Mouse (Mus musculus) megakaryocyte, adult 5-6 weeks (primary cell): ENCODE measurements at regions not wholly inside any gene's neighbourhood (a gene's known extent, or its start where the extent isn't known, plus 50 kb on each side); places are given as distances from the start of the nearest gene placed in this dataset.
A peak's percentile ranks its signal among the peaks of the same experiment; 100 is the strongest.
"Not testable (repeated sequence)": the region's sequence is repeated elsewhere in the genome, so short reads cannot be mapped to it uniquely, and the experiment has no call there.

ENCODE experiments used
- ATAC-seq: 2 replicates; pipeline ENCODE4 v1.8.0; 2016; ENCODE audit warnings: mild to moderate bottlenecking, inconsistent platforms; ENCODE audit not compliant: poor library complexity, severe bottlenecking

GRCm38 (mm10) chr16:3334355-3334754 is 256.5 kb upstream of the Olfr161 start:
- not testable (repeated sequence) for ATAC-seq

DNA sequence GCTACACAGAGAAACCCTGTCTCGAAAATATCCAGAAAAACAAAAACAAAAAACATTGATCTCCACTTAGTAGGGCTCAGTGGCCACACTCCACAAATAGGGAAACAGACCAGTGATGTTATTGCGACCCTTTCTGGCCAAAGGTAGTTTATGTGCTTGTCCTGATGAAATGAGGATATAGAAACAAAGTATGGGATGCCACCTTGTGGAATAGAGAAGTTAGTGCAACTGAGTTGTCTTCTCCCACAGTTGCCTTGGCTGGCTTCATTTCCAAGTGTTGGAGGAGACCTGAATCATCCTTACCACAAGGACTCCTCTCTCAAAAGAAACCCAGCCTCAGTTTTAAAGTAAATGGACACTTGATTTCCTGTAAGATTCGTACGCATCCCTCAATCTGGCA is 247.5 kb upstream of the Olfr161 start:
- peak; percentile 78 for ATAC-seq

DNA sequence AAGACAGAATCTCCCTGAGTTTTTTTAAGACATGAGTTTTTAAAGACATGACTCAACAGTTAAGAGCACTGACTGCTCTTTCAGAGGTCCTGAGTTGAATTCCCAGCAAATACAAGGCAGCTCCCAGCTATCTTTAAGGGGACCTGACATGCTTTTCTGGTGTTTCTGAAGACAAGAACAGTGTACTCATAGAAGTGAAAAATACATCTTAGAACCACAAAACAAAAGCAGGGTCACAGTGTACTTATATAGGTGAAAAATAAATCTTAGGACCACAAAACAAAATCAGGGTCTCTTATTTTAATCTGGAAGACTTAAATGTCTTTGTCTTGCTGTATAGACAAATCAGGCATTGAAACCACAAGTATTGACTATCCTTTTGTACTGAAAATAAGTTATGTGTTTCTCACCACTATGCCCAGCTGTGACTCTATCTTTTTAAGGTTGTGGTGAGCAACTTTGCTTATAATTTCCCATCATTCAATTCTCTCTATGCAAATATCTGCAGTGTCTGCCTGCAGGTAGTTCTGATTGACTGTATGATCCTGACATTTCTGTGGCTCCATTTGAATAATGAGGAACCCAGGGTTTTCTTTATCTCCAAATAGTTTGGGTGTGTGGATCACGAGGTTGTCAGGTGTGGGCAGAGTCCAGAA is 246.0 kb upstream of the Olfr161 start:
- not testable (repeated sequence) for ATAC-seq

- ATAC-seq: not testable (repeated sequence)
Observed at GRCm38 (mm10) chr16:3349382-3349781, 241.5 kb upstream of the Olfr161 start.

DNA sequence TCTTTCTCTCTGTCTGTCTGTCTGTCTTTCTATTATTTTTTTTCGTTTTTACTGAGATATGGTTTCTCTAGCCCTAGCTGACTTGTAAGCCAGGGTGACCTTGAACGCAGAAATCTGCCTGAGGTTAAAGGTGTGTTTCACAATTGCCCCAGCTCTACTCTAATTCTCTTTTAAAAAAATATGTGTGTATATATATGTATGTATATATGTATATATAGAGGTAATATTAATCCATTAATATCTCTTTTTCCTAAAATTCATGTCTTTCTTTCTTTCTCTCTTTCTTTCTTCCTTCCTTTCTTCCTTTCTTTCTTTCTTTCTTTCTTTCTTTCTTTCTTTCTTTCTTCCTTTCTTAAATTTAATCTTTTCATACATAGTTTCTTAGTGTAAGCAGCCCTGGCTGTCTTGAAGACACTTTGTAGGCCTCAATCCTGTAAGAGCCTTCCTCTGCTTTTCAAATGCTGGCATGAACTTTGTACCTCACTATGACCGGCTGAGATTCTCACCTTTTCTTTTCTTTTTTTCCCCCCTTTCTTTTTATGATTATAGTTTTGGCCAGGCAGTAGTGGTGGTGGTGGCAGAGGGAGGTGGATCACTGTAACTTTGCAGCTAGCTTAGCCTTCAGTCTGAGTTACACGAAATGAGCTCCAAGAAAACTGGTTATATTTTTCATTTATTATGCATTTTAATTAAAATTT is 240.8 kb upstream of the Olfr161 start:
- ATAC-seq: not testable (repeated sequence)

- peak; percentile 85 for ATAC-seq
Observed at GRCm38 (mm10) chr16:3350668-3351507, 240.0 kb upstream of the Olfr161 start.

DNA sequence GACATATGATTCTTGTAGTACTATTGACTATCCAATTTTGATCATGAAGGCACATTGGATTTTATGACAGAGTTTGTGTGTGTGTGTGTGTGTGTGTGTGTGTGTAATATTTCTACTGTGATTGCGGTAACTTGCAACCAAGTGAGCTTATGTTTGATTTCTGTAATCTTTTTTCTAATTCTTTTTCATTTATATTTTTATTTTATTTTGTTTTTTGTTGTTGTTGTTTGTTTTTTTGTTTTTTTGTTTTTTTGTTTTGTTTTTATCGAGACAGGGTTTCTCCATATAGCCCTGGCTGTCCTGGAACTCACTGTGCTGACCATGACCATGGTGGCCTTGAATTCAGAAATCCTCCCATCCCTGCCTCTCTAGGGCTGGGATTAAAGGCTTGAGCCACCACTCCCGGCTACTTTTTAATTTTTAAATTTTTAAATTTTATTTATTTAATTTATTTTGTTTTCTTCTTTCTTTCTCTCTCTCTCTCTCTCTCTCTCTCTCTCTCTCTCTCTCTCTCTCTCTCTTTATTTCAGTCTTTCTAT is 239.3 kb upstream of the Olfr161 start:
- not testable (repeated sequence) for ATAC-seq
